Mouse (Mus musculus) CD4-positive helper T cell, adult 2 months (primary cell): ENCODE data around the gene Npy.

Experiments used
- DNase-seq: peaks from one replicate; pipeline ENCODE4 v3.0.0-alpha.2; 2012; ENCODE audit warnings: low read depth, missing footprints, low spot score

Npy gene

DNA sequence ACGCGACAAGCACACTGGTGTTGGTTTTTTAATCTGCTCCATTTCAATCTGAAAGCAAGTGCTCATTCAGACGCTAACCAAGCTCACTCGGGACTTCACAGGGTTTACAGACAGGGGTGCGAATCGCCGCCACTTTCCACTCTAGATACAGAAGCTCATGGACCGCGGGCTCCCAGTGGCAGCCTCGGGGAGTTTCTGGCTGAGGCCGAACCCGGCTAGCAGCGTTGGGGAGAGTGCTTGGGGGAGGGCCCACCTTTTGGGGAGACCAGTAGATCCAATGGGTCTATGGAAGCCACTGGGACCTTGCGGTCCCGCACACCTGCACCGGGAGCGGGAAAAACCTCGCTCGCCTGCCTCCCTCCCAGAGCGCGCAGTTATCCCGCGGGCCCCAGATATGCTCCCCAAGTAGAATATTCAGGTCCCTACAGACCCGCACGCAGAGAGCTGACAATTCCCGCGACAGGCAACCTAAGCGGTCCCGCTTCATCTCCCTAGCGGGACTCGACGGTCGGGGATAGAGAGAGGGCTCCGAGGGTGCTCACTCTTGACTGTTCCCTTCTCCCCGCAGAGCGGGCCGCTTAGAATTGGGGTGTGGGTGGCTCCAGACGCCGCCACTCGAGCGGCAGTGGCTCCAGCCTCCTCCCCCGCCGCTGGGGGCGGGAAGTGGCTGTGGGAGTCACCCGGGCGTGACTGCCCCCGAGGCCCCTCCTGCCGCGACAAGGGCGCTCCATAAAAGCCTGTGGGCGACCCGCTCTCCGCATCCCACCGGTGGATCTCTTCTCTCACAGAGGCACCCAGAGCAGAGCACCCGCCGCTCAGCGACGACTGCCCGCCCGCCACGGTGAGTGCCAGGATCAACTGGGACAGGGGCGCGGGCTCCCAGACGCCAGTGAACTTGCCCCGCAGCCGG, at the start of gene Npy:
Gene Npy, plus strand, starts transcription at position 750 of the 910 bp plus-strand sequence.
- DNase-seq: peak; percentile 7

DNA sequence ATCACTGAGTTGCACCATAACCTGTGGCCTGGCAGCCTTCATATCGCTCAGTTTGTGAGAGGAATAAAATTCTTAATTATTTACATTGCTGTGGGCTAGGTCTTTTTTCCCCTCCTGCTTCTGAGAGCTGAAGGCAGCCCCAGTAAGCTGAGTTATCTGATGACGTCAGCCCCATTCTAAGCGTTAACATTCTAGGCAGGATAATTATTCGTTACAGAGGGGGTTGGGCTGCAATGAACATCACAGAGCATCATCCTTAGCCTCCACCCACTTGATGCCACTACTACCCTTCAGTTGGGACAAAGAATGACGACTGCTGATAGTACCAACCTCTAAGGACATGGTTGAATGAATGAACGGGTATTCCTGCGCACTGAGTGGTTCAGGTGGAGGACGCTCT, 47.5 kb upstream of the Npy start:
- DNase-seq: no peak

DNA sequence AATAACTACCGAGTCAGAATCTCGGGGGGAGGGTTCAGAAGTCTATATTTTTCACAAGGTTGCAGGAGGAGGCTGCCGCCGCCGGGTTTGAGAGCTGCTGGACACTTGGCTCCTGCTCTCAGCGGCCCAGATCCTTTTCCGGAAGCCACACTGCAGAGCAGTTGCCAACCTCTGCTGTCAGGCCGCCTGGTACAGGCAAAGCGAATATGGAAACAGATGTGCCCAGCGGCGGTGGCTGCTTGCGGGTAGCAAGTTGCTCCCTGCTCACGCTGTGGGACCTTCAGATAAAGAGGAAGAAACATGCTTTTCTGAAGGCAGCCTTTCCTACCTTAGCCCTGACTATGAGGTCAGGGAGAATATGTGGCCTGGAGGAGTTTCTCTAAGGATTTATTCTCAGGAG, 44.4 kb upstream of the Npy start:
- DNase-seq: no peak

DNA sequence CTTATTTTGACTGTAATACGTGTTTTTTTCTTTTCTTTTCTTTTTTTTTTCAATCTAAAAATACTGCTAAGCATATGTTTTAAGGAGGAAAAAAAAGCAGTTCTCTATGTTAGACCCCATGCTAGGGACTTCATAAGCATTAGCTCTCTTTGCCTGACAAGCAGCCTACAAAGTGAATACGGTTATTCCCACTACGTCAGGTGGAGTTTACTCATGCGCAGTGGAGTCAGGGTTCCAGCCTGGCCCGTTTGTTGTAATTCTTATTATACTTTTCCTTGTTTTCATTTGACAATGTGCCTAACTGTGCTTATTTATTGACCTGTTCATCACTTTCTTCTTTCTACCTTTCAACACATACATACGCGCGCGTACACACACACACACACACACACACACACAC, 43.8 kb upstream of the Npy start:
- DNase-seq: no peak

DNA sequence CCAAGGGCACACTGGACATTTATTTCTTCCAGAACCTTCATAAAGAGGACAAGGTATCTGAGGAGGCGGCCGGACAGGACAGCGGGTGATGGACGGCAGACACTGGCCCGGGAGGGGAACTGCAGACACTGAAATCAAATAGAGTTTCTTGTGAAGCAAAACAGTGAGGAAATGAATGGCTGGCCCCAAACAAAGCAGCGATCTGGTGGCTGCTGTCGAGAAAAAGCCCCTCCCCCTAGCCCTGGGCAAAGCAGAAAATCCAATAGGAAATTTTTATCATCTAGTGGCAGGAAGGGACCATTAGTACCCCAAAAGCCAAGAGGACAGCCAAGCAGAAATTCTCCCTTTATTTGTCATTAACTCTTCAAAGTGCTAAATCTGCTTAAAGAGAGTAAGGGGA, 42.9 kb upstream of the Npy start:
- no peak for DNase-seq

DNA sequence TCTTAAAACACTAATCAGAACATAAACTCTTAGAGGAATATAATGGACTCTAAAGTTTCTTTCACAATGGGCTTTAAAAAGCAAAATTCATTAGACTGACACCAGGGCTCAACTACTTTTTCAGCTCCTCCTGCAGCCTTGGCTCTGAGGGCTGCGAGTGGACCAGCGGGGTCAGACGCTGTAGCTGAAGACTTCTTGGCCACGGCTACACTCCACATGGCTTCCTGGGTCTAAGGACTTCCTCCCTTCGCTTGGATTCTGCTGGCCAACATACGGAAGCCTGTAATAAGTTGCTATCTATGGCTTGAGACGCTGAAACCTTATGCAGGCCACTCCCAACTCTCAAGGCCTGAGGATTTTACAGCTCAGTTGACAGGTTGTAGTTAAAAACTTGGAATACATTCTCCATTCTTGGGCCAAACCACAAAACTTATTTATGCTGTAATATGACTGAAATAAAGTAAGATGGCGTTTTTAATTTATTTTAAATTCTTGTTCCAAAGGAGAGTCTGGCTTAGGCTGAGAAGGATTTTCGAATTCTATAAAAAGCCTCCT, 41.6 kb upstream of the Npy start:
- no peak for DNase-seq

DNA sequence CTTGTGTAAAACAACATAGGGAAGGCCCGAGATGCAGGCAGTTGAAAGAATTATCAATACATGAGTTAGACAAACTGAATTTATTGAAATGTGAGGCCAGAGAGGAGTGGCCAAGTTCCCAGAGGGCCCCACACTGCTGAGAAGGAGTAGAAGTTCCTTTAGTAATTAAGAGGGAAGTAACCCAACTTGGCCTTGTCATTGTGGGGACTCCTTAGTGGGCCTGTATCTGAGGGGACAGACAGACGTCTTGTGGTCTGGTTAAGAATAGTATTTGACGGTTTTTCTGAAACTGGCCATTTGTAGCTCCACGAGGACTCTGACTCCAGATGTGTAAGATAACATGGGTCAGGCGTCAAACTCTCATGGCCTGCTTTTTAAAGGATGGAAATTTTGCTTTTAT, 40.7 kb upstream of the Npy start:
- DNase-seq: no peak

DNA sequence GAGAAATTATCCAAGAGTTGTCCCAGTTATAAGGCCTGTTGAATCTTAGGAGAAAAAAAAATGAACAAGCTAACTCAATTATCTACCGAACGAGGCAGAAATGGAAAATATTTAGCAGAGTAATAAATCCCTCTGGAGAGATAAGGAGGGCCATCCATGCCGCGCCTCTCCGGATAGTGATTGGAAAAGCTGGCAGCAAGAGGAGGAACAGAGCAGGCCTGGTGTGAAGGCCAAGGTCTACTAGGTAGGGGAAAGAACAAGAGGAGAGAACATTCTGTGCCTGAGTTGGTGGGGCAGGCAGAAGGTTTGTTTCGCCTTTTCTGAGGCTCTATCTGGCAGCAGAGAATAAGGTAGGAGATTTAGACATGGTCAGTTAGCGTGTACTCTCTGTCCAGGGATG, 39.8 kb upstream of the Npy start:
- no peak for DNase-seq

DNA sequence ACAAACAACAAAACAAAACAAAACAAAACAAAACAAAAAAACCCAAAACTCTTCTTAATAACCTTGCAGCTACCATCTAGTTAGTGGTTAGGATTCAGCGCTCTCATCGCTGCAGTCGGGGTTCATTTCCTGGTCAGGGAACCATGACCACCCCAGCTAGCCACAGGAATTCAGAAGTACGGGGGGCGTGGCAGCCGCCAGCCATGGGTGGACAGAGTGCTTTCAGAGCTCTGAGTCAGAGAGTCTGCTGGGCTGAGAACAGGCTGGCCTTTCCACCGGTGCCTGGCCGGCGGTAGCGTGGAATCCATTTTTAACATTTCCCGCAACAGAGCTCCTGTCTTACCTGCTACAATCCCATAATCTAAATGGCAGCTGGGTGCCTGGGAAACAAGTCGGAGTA, 30.0 kb upstream of the Npy start:
- DNase-seq: no peak

DNA sequence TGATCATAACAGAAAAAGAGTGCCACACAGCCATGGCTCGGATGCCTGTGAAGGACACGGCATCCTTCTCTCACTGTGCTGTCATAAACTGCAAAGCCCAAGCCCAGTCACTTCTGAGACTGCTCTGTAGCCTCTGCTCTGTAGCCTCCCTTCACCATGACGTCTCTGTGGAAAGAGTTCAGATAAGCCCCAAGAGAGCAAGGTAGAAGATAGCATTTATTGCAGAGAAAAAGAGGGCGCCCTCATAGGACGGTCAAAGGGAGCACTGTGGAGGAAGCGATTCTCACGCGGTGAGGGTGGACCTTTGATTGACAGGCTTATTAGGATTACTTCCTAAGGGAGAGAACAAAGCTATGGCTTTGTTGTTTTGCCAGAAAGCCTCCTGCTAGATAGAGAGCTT, 18.4 kb upstream of the Npy start:
- DNase-seq: no peak

DNA sequence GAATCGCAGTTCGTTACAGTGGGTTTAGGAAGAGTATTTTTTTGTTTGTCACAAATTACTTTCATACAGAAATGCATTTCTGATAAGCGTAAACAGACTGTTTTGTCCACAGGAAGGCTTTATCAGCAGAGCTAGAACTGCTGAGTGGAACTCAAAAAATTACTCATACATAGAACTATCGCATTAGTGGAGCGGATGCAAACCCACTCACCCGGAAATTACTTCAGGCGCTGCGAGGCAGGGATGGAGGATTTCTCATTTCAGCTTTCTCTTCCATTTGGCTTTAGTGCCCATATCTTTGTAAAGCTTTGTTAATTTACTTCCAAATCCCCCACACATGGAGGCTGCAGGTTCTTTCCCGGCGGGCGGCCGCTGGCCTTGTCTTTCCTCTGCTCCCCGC, 14.4 kb upstream of the Npy start:
- DNase-seq: no peak

DNA sequence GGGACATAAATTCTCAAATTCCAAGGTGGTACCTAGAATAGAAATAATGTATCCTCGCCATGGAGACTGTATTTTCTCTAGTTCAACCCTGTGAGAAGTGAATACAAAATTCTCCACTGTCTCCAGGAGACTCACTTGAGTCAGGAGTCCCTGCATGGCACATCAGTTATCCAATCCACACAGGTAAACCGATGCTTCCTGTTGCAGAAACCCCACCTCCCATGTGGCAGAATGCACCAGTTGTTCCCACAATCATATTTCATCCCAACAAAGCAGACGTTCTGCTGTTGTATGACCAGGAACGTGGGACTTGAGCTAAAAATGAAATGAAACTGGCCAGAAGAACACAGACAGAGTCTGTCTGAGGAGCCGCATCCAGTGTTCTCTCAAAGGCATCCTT, 5.3 kb upstream of the Npy start:
- DNase-seq: no peak

DNA sequence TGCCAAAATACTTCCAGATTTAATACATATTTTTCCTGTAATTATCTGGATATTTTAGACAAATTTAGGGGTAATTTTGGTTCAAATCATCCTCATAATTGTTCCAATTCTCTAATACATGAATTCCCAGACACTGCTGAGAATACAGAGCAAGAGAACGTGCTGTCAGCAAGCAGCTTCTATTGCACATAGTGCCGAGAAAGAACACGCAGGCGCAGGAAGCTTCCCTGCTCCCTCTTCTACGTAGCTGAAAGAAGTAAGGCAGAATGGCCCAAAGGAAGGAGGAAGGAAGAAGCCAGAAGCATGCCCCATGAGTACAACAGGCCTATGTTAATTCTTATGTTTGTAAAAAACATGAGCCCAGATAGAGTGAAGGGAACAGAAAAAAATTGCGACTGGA, 4.9 kb upstream of the Npy start:
- DNase-seq: no peak

DNA sequence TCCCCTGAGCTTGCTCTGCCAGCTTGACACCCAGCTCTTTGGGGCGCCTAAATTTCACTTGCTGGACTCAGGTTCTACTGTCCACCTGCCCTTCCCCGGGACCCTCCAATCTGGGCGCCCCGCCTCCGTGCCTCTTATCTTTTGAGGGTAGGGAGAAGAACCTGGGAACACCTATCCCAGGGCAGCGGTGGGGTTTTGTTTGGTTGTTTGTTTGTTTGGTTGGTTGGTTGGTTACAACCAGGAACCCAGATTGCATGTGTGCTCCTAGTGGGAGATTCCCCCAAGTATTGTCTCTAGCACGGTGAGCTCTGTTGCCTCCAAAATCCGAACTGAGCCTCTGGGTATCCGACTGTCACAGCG, 341 bp downstream of the Npy start:
- no peak for DNase-seq

DNA sequence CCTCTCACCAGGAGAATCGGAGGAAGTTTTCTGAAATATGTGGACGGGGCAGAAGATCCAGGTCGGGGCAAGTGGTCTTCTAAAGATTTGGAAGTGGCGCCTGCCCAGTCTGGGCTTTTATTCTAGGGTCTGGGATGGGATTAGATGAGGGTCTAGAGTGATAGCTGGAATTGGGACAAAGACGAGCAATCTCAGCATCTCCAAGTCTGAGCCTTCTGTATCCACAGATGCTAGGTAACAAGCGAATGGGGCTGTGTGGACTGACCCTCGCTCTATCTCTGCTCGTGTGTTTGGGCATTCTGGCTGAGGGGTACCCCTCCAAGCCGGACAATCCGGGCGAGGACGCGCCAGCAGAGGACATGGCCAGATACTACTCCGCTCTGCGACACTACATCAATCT, 861 bp downstream of the Npy start:
- no peak for DNase-seq

DNA sequence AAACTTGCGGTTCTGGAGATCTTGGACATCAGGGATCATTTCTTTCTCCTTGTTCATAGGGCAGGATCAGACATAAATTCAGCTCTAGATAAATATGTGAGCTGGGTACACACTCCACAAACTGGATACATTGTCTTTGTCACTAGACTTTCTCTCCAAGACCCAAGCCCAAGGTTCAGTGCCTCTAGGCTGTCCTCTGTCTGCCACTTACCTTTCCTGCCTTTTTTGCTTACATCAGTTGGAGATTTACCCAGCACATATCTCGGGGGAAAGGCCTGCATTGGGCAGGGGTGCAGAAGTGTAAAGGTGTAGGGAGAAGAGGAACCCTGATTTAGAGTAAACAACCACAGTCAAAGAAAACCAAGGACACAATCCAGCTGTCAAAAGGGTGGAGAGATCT, 1.3 kb downstream of the Npy start:
- no peak for DNase-seq

DNA sequence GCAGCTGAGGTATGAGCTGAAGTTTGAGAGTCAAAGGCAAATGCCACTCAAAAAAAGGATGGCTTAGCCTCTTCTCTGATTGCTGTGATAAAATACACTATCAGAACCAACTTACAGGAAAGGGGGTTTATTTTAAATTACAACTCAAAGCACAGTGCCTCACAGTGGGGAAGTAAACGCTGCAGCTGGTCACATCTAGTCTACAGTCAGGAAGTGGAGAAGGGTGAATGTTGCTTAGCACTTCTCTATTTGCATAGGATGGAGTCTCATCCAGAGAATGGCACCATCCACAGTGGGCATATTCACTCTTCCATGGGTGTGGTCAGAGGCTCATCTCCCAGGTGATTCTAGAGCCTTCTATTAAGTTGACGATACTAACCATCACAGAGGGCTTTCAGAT, 9.1 kb downstream of the Npy start:
- no peak for DNase-seq

DNA sequence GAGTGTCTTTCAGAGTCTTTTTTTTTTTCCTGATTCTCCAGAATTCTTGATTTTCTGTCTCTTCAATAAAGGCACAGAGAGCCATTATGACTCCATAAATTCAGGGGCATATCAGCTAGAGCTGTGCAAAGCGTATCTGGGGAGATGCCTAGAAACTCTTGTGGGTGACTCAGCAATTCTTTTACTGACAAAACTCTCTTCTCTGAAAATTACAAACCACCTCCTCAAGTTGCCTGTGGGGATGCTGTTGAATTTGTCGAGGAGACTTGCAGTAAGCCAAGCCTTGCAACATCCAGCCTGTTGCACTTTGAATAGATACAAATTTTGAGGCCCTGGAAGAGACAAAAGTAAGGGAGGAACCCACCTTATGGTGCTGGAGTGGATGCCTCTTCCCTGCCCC, 34.3 kb downstream of the Npy start:
- DNase-seq: no peak

DNA sequence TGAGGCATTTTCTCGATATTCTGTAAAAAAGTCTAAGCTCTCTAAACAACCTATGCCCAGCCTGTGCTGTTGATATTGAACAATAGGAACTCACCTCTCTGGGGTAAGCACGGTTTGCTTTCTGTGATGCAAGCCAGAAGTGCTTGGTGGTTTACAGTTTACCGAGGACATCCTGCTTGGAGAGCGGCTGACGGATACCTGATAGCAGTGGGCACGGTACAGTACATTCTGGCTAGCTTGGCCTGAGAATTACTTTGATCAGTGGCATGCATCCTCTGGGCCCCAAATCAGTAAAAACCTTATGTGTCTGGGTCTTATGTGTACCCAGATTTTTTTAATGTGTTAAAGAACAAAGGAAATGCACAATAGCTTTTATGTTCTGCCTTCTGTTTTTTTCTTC, 45.1 kb downstream of the Npy start:
- no peak for DNase-seq

DNA sequence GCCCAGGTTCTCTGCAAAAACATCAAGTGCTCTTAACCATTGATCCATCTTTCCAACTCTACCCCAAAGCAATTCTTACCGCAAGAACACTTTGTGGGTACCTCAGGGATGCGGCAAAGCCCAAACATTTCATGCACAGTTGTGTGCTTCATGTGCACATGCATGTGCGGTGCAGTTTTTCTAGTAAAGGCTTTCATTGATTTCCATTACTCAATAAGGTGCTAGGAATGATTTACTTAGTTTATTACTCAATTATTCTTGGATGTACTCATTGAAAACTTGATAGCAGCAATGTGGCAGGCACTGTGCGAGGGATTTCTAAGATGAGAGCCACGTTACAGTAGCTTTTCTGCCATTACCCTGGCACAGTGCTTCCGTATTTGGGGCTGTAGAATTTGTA, 48.6 kb downstream of the Npy start:
- DNase-seq: no peak

DNA sequence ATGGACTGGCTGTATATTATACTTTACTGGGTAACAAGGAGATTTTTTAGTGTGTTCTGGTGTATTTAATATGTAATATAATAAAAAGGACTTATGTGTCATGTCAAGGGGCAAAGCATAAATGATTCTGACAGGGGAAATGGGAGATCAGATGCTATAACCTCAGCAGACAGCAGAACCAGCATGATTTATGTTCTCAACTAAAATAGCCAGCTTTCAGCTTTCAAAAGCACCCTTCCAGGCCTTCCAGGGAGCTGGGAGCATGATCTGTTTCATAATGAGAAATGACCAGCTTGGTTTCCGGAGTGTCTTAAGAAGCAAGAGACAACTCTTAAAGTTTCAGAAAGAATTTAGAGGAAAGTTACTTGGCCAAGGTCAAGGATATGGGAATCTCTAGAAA, 51.0 kb downstream of the Npy start:
- DNase-seq: no peak

DNA sequence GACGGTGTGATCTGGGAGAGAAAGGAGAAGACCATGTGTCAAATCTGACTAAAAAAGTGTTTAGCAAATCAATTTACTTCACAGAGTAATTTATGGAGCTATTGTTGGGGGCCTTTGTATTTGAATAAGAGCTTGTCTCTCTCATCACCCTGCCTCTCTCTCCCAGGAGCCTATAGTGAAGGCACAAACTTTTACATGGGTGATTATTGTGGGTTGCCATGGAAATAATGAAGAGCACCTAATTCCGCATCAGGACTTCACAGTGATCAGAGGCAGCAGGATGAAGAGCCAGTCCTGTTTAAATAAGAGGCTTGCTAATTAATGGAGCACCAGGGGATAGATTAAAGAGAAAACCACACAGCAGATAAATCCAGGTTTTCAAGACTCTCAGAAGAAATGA, 52.6 kb downstream of the Npy start:
- no peak for DNase-seq

DNA sequence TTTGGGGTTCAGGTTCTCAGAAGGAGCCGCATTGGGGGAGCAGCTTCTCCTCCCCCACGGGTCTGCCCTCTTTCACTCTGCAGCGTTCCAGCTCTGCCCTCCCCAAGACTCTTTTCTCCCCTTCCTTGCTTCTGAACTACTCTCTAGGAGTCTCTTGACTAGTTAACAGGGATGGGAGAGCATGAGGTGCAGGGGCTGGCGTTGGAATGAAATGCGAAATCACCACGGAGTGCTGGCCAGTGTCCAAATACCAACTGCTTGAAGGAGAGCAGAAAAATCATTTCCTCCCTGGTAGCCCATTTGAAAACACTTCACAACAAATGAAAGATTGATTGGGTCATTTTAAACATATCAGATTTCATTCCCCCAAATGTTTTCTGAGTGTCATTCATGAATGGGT, 53.3 kb downstream of the Npy start:
- no peak for DNase-seq
